Mouse (Mus musculus): Measurements from ENCODE around the gene Tfeb.

Tfeb gene

DNA sequence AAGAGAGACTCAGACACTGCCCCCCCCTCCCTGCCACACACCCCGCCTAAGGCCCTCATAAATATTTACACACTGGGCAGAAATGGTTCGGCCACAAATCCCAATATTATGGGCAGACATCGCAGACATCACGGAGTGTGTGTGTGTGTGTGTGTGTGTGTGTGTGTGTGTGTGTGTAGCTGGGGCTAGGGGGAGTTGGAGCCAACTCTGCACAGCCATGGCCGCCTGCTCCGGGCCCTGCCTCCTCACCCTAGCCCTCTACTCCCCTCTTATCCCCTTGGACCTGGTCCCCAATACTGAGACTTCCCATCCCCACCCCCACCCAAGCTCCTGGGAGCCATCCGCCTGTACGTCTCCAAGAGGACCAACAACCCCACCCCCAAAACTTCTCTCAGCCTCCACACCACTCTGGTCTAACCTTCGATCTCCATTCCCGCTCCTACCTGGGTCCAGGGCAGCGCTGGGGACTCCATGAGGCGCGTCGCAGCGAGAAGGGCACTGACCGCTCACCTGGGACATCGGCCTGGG lies 95.7 kb downstream of the Tfeb start:
- no peak for DNase-seq (ENCODE audit: low spot score in 2 of 2)

DNA sequence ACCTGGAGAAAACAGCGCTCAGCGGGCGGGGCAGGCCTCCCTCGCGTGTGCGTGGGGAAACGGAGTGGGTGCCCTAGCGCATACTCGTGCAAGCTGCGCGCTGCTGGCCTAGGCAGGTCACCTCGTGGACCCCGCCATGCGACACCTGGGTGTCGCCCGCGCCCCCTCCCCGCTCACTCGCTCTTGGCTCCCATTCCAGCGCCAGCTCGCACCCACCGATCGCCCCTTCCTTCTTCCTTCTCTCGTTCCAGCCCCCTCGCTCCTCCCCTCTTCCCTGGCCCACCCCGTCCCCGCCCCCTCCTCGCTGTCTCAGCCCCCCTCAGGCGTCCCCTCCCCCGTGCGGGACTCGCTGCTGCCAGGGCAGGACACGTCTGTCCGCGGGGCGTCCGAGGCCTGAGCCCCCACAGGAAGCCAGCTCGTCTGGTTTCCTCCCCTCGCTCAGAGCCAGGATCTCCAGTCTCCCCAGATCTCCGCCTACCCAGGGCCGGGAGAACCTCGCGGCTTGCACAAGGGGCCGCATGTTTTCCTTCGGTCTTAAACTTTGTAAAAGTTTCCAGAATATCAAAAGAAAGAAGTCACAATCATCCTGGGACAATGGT lies 96.3 kb downstream of the Tfeb start:
- DNase-seq (ENCODE audit: low spot score in 2 of 2), result no peak

DNA sequence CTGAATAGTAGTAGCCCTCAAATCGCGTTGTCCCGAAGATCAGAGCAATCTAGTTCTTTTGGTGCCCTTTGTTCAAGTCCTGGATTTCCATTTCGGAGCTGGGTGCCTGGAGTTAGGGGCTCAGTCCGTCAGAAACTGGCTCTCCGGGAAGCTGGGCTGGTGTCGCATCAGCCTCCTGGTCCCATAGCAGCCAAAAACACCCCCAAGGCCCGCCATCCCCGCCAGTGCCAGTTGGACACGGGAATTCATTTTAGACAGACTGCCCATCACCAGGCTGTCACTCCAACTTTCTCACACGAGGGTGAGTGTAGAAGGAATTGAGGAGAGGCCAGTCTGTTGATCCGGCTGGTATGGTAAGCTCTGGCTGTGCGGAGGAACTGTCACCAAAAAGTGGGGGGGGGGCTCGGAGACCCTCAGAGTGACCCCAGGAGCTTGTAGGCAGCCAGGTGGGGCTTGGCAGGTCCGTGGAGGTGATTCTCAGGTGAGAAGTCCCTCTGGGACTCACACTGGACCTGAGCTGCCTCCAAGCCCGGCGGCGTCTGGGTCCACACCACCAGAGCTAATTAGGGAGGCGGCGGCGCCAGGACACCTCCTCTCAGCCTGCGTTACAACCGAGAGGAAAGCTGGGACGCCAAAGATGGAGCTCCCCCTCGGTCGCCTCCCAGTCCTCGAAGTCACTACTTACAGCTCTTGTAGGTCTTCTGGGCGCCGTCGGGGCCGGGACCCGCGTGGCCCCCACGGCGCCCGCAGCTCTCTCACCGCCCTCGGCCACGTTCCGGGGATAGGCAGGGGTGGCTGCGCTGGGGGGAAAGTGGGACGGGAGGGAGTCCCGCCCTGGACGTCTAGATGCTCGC lies 97.0 kb downstream of the Tfeb start:
- DNase-seq (ENCODE audit: low spot score in 2 of 2), result no peak

GRCm38 (mm10) chr17:47834482-47834767 lies 97.6 kb downstream of the Tfeb start, which contains the start of gene Mdfi:
Gene Mdfi (minus strand): TSS chr17:47834691.
- no peak for DNase-seq (ENCODE audit: low spot score in 2 of 2)

DNA sequence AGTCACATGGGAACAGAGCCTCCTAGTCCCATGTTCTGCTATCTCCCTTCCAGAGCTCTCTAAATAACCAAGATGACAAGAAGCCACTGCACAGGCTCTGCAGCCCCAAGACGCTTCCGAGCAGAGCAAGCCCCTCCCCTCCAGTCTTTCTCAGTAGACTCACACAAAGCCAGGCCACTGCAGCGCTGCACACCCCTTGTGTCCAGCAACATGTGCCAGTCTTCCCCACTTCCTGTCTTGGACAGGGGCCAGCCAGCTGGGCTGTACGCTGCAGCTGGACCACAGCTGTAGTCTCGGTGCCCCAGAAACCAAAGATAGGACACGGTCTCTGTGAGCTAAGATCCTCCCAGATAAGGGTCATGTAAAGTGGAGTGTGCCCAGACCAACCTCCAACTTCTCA lies 101.0 kb downstream of the Tfeb start:
- DNase-seq (ENCODE audit: low spot score in 2 of 2), result no peak

GRCm38 (mm10) chr17:47841521-47841920 lies 104.7 kb downstream of the Tfeb start:
- DNase-seq (ENCODE audit: low spot score in 2 of 2), result no peak
